Mouse (Mus musculus): ENCODE measurements around the gene Rex1bd. TPM values are rescaled to one million over a fixed set of nuclear protein-coding genes. Genes with fewer than 3 reads are reported as not detected.

Gene Rex1bd
- total and polyA plus RNA-seq, 2 experiments from 2014 or later = 140 to 190 TPM

DNA sequence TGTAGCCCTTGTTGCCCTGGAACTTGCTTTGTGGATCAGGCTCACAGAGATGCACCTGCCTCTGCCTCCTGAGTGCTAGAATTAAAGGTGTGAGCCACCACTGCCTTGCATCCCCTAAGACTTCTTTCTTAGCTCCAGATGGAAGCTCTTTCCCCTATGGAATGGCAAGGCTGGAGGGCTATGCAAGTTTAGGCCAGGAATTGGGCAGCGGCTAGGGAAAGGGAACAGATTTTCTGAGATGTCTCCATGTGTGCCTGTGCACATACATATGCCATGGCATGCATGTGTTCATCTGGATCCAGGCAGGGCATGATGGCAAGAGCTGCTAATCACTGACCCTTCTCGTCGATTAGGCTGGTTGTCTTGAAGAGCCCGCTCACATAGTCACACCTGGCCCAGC lies 40.9 kb downstream of the Rex1bd start:
- H3K36me3 ChIP-seq (ENCODE audit: insufficient read depth, low read length) = no peaks in the 10 kb centered on the region
- no peak for TF ChIP-seq CTCF (IDR thresholded peaks at IDR 0.05; ENCODE audit: low read depth)
- WGBS = 96% methylated on average over 4 of the region's 4 CpGs
- H3K9me3 ChIP-seq (ENCODE audit: low read length) = no peaks in the 10 kb centered on the region
- H3K27me3 ChIP-seq (ENCODE audit: insufficient read depth, low read length) = no peaks in the 10 kb centered on the region
- no peak overlapping the region for H3K4me2 ChIP-seq (ENCODE audit: low read depth, low read length)
- H3K4me3 ChIP-seq (ENCODE audit: low read length) = no peak overlapping the region
- ATAC-seq (no peak), DNase-seq (ENCODE audit: low spot score) (no peak)
- H3K4me1 ChIP-seq (ENCODE audit: insufficient read depth, low read length) = 0 out of 2 replicates have a peak, but pooled peaks cover 15% of the 10 kb centered on the region
- no peak overlapping the region for H3K9ac ChIP-seq (replicated peaks; ENCODE audit: low read length)
- no peak overlapping the region for H3K27ac ChIP-seq

DNA sequence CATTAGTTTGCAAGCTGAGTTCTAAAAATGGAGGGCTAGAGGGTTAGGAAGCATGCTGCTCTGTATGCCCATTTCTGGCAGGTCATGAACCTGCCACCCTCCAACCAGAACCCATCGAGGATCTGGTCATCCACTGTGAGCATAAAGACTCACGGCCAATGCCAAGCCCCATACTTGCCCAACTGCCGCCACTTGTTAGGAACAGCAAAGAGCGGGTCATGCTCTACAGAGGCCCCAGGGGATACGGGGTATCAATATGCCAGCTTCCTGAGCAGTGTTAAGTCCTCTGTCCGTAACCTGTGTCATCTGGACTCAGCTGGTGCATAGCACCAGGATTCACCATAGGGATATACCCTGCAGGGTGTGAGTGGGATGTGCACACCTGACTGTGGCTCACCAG lies 42.4 kb downstream of the Rex1bd start:
- Histone ChIP-seq H3K27me3 (ENCODE audit: insufficient read depth, low read length) (no peaks in the 10 kb centered on the region), H3K9ac (replicated peaks; ENCODE audit: low read length) (no peak overlapping the region), H3K4me1 (ENCODE audit: insufficient read depth, low read length) (0 out of 2 replicates have a peak, but pooled peaks cover 9% of the 10 kb centered on the region), H3K9me3 (ENCODE audit: low read length) (no peaks in the 10 kb centered on the region), H3K4me2 (ENCODE audit: low read depth, low read length) (no peak overlapping the region), H3K36me3 (ENCODE audit: insufficient read depth, low read length) (no peaks in the 10 kb centered on the region), H3K4me3 (ENCODE audit: low read length) (no peak overlapping the region), H3K27ac (no peak overlapping the region)
- WGBS = 87% methylated on average over 6 of the region's 6 CpGs
- no peak for TF ChIP-seq CTCF (IDR thresholded peaks at IDR 0.05; ENCODE audit: low read depth)
- DNase-seq (ENCODE audit: low spot score) (no peak), ATAC-seq (no peak)

DNA sequence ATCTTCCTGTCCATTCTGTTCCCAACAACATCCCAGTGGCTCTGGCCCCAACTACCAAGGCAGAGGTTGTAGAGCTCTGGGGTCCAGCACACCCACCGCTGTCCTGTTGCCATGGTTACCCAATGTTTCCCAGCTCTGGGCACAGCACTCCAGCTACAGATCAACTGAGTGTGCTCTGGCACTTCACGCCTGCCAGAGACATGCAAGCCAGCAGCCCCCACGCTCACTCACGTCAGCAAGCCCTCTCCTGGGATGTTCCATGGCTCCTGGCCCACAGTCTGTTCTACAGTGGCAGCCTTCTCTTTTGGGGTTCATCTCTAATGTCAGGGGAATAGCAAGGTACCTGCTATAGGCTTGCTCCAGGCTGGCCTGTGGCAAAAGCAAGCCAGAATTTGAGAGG lies 43.2 kb downstream of the Rex1bd start:
- DNase-seq (ENCODE audit: low spot score) = peak; percentile 40
- ATAC-seq = peak; percentile 61
- H3K27me3 ChIP-seq (ENCODE audit: insufficient read depth, low read length) = no peaks in the 10 kb centered on the region
- no peaks in the 10 kb centered on the region for H3K36me3 ChIP-seq (ENCODE audit: insufficient read depth, low read length)
- H3K4me3 ChIP-seq (ENCODE audit: low read length) = no peak overlapping the region
- no peak overlapping the region for H3K27ac ChIP-seq
- 0 out of 2 replicates have a peak, but pooled peaks cover 9% of the 10 kb centered on the region for H3K4me1 ChIP-seq (ENCODE audit: insufficient read depth, low read length)
- H3K9me3 ChIP-seq (ENCODE audit: low read length) = no peaks in the 10 kb centered on the region
- no peak overlapping the region for H3K9ac ChIP-seq (replicated peaks; ENCODE audit: low read length)
- H3K4me2 ChIP-seq (ENCODE audit: low read depth, low read length) = no peak overlapping the region
- TF ChIP-seq CTCF (IDR thresholded peaks at IDR 0.05; ENCODE audit: low read depth) = no peak
- 37% methylated on average over 4 of the region's 4 CpGs for WGBS

DNA sequence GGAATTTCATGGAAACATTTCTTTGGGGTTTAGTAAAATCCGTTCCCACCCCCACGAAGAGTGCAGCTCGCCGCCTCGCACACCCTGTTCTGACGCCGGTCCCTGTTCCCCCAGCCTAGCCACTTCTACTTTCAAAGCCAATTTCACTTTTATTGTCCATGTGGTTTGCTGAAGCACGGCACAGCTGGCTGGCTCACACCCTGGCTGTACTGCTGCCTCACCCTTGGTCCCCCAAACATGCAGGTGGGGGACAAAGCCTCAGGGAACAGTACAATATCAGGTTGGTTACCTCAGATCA lies 44.1 kb downstream of the Rex1bd start:
- Histone ChIP-seq H3K36me3 (ENCODE audit: insufficient read depth, low read length) (no peaks in the 10 kb centered on the region), H3K4me2 (ENCODE audit: low read depth, low read length) (no peak overlapping the region), H3K4me3 (ENCODE audit: low read length) (no peak overlapping the region), H3K4me1 (ENCODE audit: insufficient read depth, low read length) (0 out of 2 replicates have a peak, but pooled peaks cover 3% of the 10 kb centered on the region), H3K27me3 (ENCODE audit: insufficient read depth, low read length) (no peaks in the 10 kb centered on the region), H3K9me3 (ENCODE audit: low read length) (no peaks in the 10 kb centered on the region), H3K27ac (no peak overlapping the region), H3K9ac (replicated peaks; ENCODE audit: low read length) (no peak overlapping the region)
- WGBS = 90% methylated on average over 8 of the region's 8 CpGs
- TF ChIP-seq CTCF (IDR thresholded peaks at IDR 0.05; ENCODE audit: low read depth) = no peak
- DNase-seq (ENCODE audit: low spot score) (no peak), ATAC-seq (no peak)

DNA sequence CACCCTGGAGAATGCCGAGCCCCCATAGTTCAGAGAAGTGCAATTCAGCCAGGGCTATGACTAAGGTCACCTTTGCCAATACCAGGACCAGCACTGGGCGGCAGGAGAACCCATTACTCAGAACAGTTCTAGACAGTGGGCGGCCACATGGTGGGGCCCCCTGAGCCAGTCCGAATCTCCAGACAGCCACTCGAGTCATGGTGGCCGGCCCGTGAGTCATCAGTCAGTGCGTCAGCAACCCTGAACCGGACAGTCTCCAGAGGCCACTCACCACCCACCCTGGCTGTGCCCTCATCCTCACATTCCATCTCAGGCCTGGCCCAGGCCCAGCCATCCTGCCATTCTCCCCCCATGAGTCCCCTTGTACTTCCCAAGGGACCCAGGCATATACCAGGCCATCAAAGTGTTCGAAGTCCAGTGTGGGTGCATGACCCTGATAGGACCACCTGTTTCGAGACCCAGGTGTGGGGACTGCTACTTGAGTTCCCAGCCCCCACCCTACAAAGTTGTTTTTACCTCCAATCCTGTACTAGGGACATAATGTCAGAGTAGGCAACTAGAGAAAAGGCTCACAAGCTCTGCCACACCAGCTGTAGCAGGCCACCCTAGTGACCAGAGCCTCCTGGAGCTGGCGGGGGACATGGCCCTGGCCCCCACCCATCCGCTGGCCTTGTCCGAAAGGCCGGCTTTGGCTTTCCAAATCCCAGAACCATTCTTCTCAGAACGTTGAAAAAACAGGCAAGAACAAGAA lies 44.6 kb downstream of the Rex1bd start:
- Histone ChIP-seq H3K27ac (no peak overlapping the region), H3K4me3 (ENCODE audit: low read length) (no peak overlapping the region), H3K4me2 (ENCODE audit: low read depth, low read length) (no peak overlapping the region), H3K9me3 (ENCODE audit: low read length) (no peaks in the 10 kb centered on the region), H3K4me1 (ENCODE audit: insufficient read depth, low read length) (0 out of 2 replicates have a peak, but pooled peaks cover 3% of the 10 kb centered on the region), H3K36me3 (ENCODE audit: insufficient read depth, low read length) (no peaks in the 10 kb centered on the region), H3K27me3 (ENCODE audit: insufficient read depth, low read length) (no peaks in the 10 kb centered on the region), H3K9ac (replicated peaks; ENCODE audit: low read length) (no peak overlapping the region)
- WGBS = 84% methylated on average over 16 of the region's 16 CpGs
- ATAC-seq (no peak), DNase-seq (ENCODE audit: low spot score) (no peak)
- TF ChIP-seq CTCF (IDR thresholded peaks at IDR 0.05; ENCODE audit: low read depth) = no peak

DNA sequence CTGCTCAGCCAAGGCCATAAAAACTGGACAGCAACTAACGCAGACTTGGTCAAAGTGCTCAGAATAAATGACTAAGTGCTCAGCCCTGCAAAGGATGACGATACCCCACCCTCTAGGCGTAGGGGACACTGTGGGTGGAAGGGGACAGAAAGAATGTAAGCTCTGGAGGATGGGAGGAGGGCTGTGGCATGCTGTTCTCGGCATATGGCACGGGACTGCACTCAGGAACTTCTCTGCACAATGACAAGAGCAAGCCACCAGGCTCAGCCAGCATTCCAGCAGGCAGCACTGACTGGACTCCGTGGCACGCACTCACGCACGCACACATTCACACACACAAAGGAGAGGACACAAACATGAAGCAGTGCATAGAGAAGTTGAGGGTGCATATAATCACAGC lies 45.9 kb downstream of the Rex1bd start:
- Histone ChIP-seq H3K36me3 (ENCODE audit: insufficient read depth, low read length) (no peaks in the 10 kb centered on the region), H3K9me3 (ENCODE audit: low read length) (no peaks in the 10 kb centered on the region), H3K27me3 (ENCODE audit: insufficient read depth, low read length) (no peaks in the 10 kb centered on the region), H3K4me1 (ENCODE audit: insufficient read depth, low read length) (0 out of 2 replicates have a peak, but pooled peaks cover 3% of the 10 kb centered on the region), H3K9ac (replicated peaks; ENCODE audit: low read length) (no peak overlapping the region), H3K4me2 (ENCODE audit: low read depth, low read length) (no peak overlapping the region), H3K4me3 (ENCODE audit: low read length) (no peak overlapping the region), H3K27ac (no peak overlapping the region)
- no peak for ATAC-seq
- TF ChIP-seq CTCF (IDR thresholded peaks at IDR 0.05; ENCODE audit: low read depth) = no peak
- no peak for DNase-seq (ENCODE audit: low spot score)
- 70% methylated on average over 9 of the region's 9 CpGs for WGBS

DNA sequence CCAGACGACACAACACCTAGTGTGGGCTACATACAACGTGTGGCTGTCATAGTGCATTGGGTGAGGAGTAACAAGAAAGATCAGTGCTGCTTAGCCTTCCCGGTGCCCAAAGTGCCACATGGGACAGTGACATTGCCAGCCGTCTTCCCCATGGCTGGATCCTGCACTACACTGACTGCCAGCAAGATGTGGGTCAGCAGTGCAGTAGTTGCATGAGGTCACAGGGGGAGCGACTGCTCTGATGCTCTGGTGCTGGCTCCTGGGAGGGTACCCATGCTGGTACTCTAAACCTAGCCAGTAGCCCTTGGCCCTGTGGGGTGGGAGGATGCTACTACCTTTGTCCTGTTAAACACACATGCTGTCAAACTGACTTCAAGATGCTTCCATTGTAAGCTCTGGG lies 46.4 kb downstream of the Rex1bd start:
- Histone ChIP-seq H3K9ac (replicated peaks; ENCODE audit: low read length) (no peak overlapping the region), H3K27me3 (ENCODE audit: insufficient read depth, low read length) (no peaks in the 10 kb centered on the region), H3K9me3 (ENCODE audit: low read length) (no peaks in the 10 kb centered on the region), H3K4me1 (ENCODE audit: insufficient read depth, low read length) (0 out of 2 replicates have a peak, but pooled peaks cover 3% of the 10 kb centered on the region), H3K4me3 (ENCODE audit: low read length) (no peak overlapping the region), H3K27ac (no peak overlapping the region), H3K36me3 (ENCODE audit: insufficient read depth, low read length) (no peaks in the 10 kb centered on the region), H3K4me2 (ENCODE audit: low read depth, low read length) (no peak overlapping the region)
- TF ChIP-seq CTCF (IDR thresholded peaks at IDR 0.05; ENCODE audit: low read depth) = no peak
- 82% methylated on average over 5 of the region's 5 CpGs for WGBS
- DNase-seq (ENCODE audit: low spot score) (no peak), ATAC-seq (no peak)
